34 mouse cellular contexts compared by ENCODE assay signal in the genomic region with DNA sequence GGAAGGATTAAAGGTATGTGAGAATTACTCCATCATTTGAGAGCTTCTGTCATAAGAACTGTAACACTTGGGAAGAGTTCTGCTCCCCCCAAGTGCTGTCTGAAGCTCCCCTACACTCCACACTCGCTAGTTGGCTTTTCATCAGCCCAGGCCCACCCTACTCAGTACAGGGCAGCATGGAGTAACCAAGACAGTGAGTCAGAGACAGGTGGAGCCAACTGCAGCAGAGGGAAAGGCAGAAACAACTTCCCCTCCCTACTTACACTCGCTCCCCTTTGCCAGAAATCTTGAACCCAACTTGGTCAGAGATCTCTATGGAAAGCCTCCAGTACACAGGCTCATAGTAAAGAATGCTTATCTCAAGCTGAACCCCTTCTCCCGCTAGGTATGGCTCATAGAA.
"Had no signal": no experiment of that assay in that cellular context is flagged by ENCODE, and none has a peak within 500 bp of the region (broad histone marks: within the 10 kb centered on the region; RNA-seq: fewer than 3 reads in every experiment).

No protein-coding gene starts in this region.

- H3K36me3 ChIP-seq: heart, embryonic 12.5 days; heart, embryonic 13.5 days; heart, embryonic 15.5 days; hindbrain, embryonic 10.5 days; hindbrain, embryonic 12.5 days; hindbrain, embryonic 13.5 days; hindbrain, embryonic 15.5 days; intestine, embryonic 15.5 days; kidney, embryonic 15.5 days had no signal

- H3K9ac ChIP-seq: heart, embryonic 12.5 days; heart, embryonic 13.5 days; heart, embryonic 15.5 days; hindbrain, embryonic 12.5 days; hindbrain, embryonic 13.5 days; hindbrain, embryonic 14.5 days; hindbrain, embryonic 15.5 days; intestine, embryonic 15.5 days; kidney, embryonic 15.5 days had no signal

- H3K27ac ChIP-seq: heart, embryonic 13.5 days; heart, embryonic 15.5 days; hindbrain, embryonic 10.5 days; hindbrain, embryonic 12.5 days; hindbrain, embryonic 13.5 days; hindbrain, embryonic 14.5 days; hindbrain, embryonic 15.5 days; hindbrain, postnatal 0 days; intestine, embryonic 15.5 days; kidney, embryonic 15.5 days; kidney, postnatal 0 days; layer of hippocampus, adult 2 months; left cerebral cortex, adult 2 months had no signal

- H3K4me2 ChIP-seq: heart, embryonic 12.5 days; heart, embryonic 13.5 days; heart, embryonic 15.5 days; hindbrain, embryonic 12.5 days; hindbrain, embryonic 13.5 days; hindbrain, embryonic 14.5 days; hindbrain, embryonic 15.5 days; intestine, embryonic 15.5 days; kidney, embryonic 15.5 days had no signal

- H3K4me1 ChIP-seq: heart, embryonic 12.5 days; heart, embryonic 13.5 days; heart, embryonic 15.5 days; hindbrain, embryonic 10.5 days; hindbrain, embryonic 12.5 days; hindbrain, embryonic 13.5 days; hindbrain, embryonic 15.5 days; intestine, embryonic 15.5 days; kidney, embryonic 15.5 days had no signal

- H3K27me3 ChIP-seq: heart, embryonic 12.5 days; heart, embryonic 13.5 days; heart, embryonic 15.5 days; hindbrain, embryonic 12.5 days; hindbrain, embryonic 13.5 days; hindbrain, embryonic 15.5 days; intestine, embryonic 15.5 days; kidney, embryonic 15.5 days had no signal

- H3K9me3 ChIP-seq: heart, embryonic 13.5 days; heart, embryonic 15.5 days; hindbrain, embryonic 10.5 days; hindbrain, embryonic 12.5 days; hindbrain, embryonic 13.5 days; hindbrain, embryonic 15.5 days; intestine, embryonic 15.5 days; kidney, embryonic 15.5 days had no signal

- H3K4me3 ChIP-seq: heart, embryonic 12.5 days; heart, embryonic 13.5 days; heart, embryonic 15.5 days; hindbrain, embryonic 10.5 days; hindbrain, embryonic 12.5 days; hindbrain, embryonic 13.5 days; hindbrain, embryonic 15.5 days; intestine, embryonic 15.5 days; kidney, embryonic 15.5 days; layer of hippocampus, adult 2 months; left cerebral cortex, adult 2 months had no signal

- ATAC-seq: hindbrain, embryonic 16.5 days; hindbrain, postnatal 0 days; inflammation-experienced regulatory T-cells, adult 6 months; intestine, embryonic 15.5 days; intestine, embryonic 16.5 days; intestine, postnatal 0 days had no signal

- DNase-seq: heart, postnatal 10 days; heart, postnatal 14 days; heart, postnatal 36 days; heart, postnatal 4 days; kidney, adult 11 months; kidney, adult 18-20 months; kidney, adult 2 months; kidney, adult 8-10 months; kidney, adult 9 months; kidney, postnatal 10 days; kidney, postnatal 14 days; kidney, postnatal 25 days; kidney, postnatal 36 days; kidney, postnatal 4 days; layer of hippocampus, adult 9-11 months; layer of hippocampus, postnatal 36 days had no signal
